Mouse (Mus musculus): ENCODE data around the gene Lrch3. TPM values are rescaled to one million over a fixed set of nuclear protein-coding genes. Genes with fewer than 3 reads are reported as not detected.

Gene Lrch3
- total RNA-seq, 2 experiments from 2014 or later: 27.9 to 33.1 TPM

DNA sequence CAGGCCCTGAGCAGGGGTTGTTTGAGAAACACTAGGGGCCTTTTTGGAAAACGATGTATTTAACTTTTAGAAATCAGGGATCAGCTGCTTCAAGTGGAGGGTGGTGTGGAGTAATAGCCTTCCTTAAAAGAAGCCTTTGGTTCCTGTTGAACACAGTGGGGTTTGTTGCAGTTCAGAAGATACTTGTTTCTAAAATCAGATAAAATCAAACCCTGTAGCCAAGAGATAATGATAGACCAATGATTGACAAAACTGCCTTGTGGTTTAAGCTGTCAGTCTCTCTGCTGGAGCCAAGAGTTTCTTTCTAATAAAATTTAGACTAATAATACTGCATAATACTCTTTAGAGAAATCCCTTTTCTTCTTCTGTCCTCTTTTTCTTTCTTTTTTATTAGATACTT, 66.3 kb downstream of the Lrch3 start:
- DNase-seq (ENCODE audit: low spot score in 2 of 2): no peak

- DNase-seq (ENCODE audit: low spot score in 2 of 2): no peak
Measured at GRCm38 (mm10) chr16:32981405-32981804, 67.5 kb downstream of the Lrch3 start.

- no peak for DNase-seq (ENCODE audit: low spot score in 2 of 2)
Measured at GRCm38 (mm10) chr16:32984631-32985030, 70.7 kb downstream of the Lrch3 start.

DNA sequence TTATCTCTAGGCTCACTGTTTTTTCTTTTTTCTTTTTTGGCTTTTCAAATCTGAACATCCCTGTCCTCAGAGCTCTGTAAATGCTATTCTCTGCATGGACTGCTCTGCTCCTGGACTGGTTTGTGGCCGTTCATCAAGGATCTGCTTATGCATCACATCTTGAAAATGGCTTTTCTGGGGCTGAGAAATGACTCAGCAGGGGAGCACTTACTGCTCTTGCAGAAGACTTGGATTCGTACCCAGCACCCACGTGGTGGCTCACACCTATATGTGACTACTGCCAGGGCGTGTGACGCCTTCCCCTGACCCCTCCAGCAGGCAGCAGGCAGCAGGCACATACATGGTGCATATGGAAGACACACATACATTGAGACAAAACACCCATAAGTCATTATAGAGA, 78.3 kb downstream of the Lrch3 start:
- DNase-seq (ENCODE audit: low spot score in 2 of 2): no peak

- no peak for DNase-seq (ENCODE audit: low spot score in 2 of 2)
Measured at GRCm38 (mm10) chr16:33005216-33005615, 91.3 kb downstream of the Lrch3 start.

- no peak for DNase-seq (ENCODE audit: low spot score in 2 of 2)
Measured at GRCm38 (mm10) chr16:33006888-33007287, 93.0 kb downstream of the Lrch3 start.

DNA sequence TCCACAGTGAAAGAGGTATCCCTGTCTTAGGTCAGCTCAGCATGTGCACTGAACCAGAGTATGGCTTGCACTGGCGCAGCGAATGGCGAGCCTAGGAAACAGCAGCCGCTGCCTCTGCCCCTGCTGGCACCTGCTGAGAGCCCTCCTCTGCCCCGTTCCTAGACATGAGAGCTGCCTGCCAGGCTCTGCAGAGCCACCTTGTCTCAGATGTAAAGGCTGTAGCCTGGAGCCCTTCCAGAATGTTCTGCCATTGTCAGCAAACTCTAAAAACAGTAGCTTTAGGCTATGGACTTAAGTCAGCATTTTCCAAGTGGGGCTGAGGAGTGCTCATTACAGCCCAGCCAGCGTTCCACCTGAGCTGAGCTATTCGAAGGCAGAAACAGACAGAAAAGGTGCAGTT, 93.5 kb downstream of the Lrch3 start:
- no peak for DNase-seq (ENCODE audit: low spot score in 2 of 2)

- no peak for DNase-seq (ENCODE audit: low spot score in 2 of 2)
Measured at GRCm38 (mm10) chr16:33010166-33010565, 96.3 kb downstream of the Lrch3 start.

DNA sequence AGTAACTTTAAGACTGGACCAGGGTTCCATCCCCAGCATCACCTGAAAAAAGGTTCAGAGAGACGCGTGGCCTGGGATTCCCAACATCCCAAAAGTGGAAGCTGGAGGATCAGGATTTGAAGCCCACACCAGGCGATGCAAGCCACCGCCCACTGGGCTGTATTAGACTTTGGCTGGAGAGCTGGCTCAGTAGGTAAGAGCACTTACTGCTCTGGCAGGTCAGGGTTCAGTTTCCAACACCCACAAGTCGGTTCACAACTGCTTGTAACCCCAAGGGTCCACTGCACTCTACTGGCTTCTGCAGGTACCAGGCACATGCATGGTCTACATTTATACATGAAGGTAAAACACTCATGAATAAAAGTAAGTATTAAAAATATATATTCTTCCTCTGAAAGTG, 99.9 kb downstream of the Lrch3 start:
- no peak for DNase-seq (ENCODE audit: low spot score in 2 of 2)

GRCm38 (mm10) chr16:33014921-33015320, 101.0 kb downstream of the Lrch3 start:
- DNase-seq (ENCODE audit: low spot score in 2 of 2): no peak

DNA sequence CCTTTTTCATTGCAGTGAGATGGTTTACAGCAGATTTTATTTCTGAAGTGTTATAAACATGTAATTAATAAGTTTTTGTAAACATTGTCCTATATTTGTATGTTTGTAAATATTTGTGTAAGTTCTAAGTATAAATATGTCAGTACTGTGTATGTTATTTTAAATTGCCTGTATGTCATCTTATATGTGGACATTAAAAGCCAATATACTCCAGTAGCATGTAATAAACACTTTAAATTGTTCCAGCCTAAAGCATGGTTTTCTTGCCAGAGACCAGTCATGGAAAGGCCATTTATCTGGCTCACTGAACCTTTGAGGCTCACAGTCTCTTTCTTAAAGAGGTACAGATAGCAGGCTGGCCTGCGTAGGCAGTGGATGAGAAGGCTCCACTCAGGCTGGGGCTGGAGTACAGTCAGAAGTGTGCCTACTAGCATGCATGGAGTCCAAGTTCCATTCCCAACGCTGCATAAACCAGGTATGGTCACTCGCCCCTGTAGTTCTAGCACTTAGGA, 101.6 kb downstream of the Lrch3 start:
- no peak for DNase-seq (ENCODE audit: low spot score in 2 of 2)

DNA sequence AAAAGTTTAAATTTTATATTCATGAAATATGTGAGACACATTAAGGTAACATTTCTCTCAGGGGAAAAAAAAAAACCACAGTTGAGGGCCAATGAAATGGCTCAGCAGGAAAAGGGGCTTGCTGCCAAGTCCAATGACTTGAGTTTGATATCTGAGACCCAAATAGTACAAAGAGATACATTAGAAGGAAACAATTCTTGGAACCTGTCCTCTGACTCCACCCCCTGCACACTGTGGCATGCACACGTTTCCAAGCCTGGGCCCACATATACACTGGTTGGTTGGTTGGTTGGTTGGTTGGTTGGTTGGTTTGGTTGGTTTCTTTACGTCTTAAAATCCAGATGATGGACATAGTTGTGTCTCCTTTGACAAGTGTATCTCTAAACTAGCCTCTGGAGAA, 102.1 kb downstream of the Lrch3 start:
- no peak for DNase-seq (ENCODE audit: low spot score in 2 of 2)

DNA sequence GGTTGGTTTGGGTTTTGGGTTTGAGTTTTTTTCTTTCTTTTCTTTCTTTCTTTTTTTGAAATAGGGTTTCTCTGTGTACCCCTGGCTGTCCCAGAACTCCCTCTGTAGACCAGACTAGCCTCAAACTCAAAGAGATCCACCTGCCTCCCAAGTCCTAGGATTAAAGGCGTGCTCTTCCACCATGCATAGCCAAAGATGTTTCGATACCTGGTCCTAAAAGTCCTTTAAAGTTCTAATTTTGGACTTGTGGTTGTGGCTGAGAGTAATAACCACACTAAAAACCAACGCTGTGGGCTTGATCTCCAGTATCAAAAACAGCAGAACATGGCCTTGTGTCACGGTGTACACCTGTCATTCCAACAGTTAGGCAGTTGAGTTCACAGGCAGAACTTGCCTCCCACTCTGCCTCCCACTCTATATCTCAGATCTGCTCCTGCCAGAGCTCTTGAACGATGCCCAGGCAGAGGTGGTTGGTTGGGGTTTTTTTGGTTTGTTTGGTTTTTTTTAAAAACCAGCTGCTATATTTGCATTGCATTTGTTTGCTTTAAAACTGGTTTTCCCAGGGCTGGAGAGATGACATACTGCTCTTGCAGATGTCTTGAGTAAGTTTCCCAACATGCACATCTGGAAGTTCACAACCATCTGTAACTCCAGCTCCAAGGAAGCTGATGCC, 103.9 kb downstream of the Lrch3 start:
- DNase-seq (ENCODE audit: low spot score in 2 of 2): no peak

DNA sequence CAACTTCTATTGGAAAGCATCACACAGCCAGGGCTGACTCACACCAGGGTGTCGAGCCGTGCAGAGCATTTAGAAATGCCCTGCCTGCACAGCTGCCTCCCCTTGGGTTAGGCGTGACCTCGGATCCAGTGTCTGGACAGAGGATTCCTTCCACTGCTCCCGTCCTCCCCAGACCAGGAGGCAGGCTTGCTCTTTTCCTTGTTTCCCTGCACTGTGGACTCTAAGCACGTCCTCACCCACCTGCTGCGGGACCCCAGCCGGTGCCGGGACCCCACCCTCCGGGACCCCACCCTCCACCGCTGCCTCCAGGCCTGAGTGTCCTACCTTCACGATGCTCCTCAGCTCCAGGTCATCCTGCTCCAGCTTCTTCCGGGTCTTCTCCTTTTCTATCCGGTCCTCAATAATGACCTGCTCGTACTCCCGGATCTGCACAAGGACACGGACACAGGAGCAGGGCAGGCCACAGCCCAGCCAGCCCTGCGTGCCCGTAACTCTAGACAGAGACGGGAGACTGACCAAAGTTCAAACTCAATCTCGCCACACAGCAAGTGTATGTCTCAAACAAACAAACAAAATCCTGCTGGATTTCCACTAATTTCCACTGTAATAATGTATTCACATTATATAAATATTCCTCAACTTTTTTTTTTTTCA, 105.3 kb downstream of the Lrch3 start:
- DNase-seq (ENCODE audit: low spot score in 2 of 2): peak; percentile 27

- DNase-seq (ENCODE audit: low spot score in 2 of 2): no peak
Measured at GRCm38 (mm10) chr16:33021381-33021780, 107.5 kb downstream of the Lrch3 start.

DNA sequence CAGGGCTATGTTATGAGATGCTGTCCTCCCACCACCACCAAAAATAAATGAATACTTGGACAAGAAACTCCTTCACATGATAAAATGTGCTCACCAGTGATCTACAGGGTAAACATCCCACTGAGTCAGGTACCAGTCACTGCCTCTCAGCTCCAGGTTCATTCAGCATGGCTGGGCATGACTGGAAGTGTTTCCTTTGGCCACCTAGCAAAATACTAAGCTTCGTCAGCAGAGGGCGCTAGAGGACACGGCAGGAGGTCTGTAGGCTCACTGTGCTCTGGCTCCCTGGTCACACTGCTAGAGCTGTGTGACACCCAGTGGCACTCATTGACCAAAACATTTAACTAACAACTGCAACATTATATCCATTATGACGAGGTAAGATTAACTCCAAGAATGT, 109.8 kb downstream of the Lrch3 start:
- peak; percentile 89 to 90 for DNase-seq (ENCODE audit: low spot score in 2 of 2)

DNA sequence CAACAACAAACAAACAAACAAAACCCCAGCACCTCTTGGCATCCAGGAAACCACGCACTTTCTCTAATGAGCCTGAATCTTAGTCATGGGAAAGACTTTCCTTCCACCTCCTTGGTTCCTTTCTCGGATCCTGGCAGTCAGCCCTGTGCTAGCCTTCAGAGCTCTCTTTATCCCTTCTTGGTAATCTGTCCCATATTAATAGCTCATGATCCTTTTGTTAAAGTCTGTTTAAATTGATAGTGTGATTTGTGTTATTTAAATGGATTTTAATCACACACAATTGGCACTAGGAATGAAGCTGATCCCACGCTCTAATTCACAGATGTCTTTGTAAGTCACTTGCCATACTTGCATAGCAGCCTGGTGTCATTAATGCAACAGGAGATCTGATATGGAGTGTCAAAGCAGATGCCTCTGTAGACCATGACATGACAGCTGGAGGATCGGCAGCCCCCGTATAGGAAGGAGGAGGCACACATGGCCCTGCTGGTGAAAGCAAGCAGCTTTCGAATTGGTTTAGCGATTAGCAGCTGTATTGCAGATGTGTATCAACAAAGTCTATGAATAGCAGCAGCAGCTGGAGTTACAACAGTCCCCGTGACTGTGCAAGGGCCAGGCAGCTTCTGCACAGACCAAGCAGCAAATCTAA, 110.7 kb downstream of the Lrch3 start:
- no peak for DNase-seq (ENCODE audit: low spot score in 2 of 2)

GRCm38 (mm10) chr16:33026357-33026756, 112.5 kb downstream of the Lrch3 start:
- DNase-seq (ENCODE audit: low spot score in 2 of 2): no peak

- DNase-seq (ENCODE audit: low spot score in 2 of 2): no peak
Measured at GRCm38 (mm10) chr16:33036006-33036405, 122.1 kb downstream of the Lrch3 start.

DNA sequence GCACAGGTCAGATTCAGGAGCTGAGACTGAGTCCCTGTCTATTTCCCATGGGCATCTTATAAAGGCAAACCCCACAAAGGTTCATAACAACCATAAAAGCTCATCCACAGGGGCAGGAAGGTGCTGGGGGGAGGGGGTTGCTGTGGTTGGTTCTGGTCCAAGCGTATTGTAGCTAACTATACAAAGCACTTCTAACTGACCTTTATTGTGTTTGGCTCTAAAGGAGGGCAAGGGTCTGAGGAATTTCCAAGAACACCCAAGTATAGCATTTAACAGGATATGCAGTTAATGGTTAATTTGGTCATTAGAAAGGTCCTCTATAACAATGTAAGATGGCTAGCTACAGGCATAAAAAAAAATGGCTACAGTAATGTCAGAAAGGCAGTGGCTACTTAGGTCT, 128.8 kb downstream of the Lrch3 start:
- DNase-seq (ENCODE audit: low spot score in 2 of 2): no peak

GRCm38 (mm10) chr16:33043268-33043667, 129.4 kb downstream of the Lrch3 start:
- no peak for DNase-seq (ENCODE audit: low spot score in 2 of 2)

- no peak for DNase-seq (ENCODE audit: low spot score in 2 of 2)
Measured at GRCm38 (mm10) chr16:33048004-33048403, 134.1 kb downstream of the Lrch3 start.

All from adrenal gland, adult 18-20 months (tissue).